Mouse (Mus musculus) heart, embryonic 10.5 days (tissue): Measurements from ENCODE around the gene Bard1. TPM values are rescaled to one million over a fixed set of nuclear protein-coding genes. Genes with fewer than 3 reads are reported as not detected.

Source experiments
- DNase-seq: peaks from one replicate; pipeline ENCODE4 v3.0.0-alpha.2; 2017; ENCODE audit warnings: low spot score
- H3K27ac ChIP-seq: fragments of 300-500 bp; sonication (generic); 2 replicates; pipeline ENCODE4 v1.5.1; 2016; ENCODE audit warnings: mild to moderate bottlenecking
- H3K27me3 ChIP-seq: fragments of 300-500 bp; sonication (generic); 2 replicates; pipeline ENCODE4 v1.6.1; 2016; ENCODE audit warnings: mild to moderate bottlenecking; ENCODE audit not compliant: poor library complexity, insufficient read depth, severe bottlenecking
- H3K36me3 ChIP-seq: fragments of 300-500 bp; sonication (generic); 2 replicates; pipeline ENCODE4 v1.6.1; 2016; ENCODE audit warnings: mild to moderate bottlenecking, moderate library complexity
- H3K4me1 ChIP-seq: fragments of 300-500 bp; sonication (generic); 2 replicates; pipeline ENCODE4 v1.6.1; 2016; ENCODE audit warnings: mild to moderate bottlenecking
- H3K4me3 ChIP-seq: fragments of 300-500 bp; sonication (generic); 2 replicates; pipeline ENCODE4 v1.5.1; 2016; ENCODE audit warnings: mild to moderate bottlenecking, moderate library complexity
- H3K9me3 ChIP-seq: fragments of 300-500 bp; sonication (generic); 2 replicates; pipeline ENCODE4 v1.6.1; 2016; ENCODE audit warnings: mild to moderate bottlenecking, moderate library complexity
- WGBS: fragments of 180-500 bp; shearing (Covaris S2); methylation state at CpG from one replicate; pipeline ENCODE4 v1.1.7; 2016; 5-methylcytosine and 5-hydroxymethylcytosine counted together
- polyA plus RNA-seq: library from polyadenylated mRNA; unstranded; fragments of >200 nt; fragmentation: Nextera tagmentation; extraction: Ambion mirVana; gene quantifications from 2 replicates; pipeline ENCODE4 v1.2.1, GENCODE M21; 2016

Bard1 gene
- polyA plus RNA-seq, 1 experiment from 2014 or later, result 1.8 TPM

GRCm38 (mm10) chr1:71035565-71035964 is 67.4 kb downstream of the Bard1 start:
- H3K9me3 ChIP-seq, result no peaks in the 10 kb centered on the region

GRCm38 (mm10) chr1:71022766-71023165 is 80.2 kb downstream of the Bard1 start:
- Histone ChIP-seq H3K27me3 (no peaks in the 10 kb centered on the region), H3K27ac (no peak overlapping the region), H3K9me3 (no peaks in the 10 kb centered on the region), H3K4me3 (no peak overlapping the region), H3K4me1 (no peaks in the 10 kb centered on the region), H3K36me3 (peaks cover 7% of the 10 kb centered on the region; the same call in 1 of the 2 replicates)
- 87% methylated on average over 5 of the region's 5 CpGs for WGBS
- DNase-seq, result no peak

More at GRCm38 (mm10) chr1:71035565-71035964, 67.4 kb downstream of the Bard1 start:
- DNase-seq, result no peak
- Histone ChIP-seq H3K36me3 (peaks cover 1% of the 10 kb centered on the region; the same call in 1 of the 2 replicates), H3K4me1 (no peaks in the 10 kb centered on the region), H3K27ac (no peak overlapping the region), H3K4me3 (no peak overlapping the region), H3K27me3 (no peaks in the 10 kb centered on the region)
- 58% methylated on average over 1 of the region's 1 CpGs for WGBS

GRCm38 (mm10) chr1:71014345-71014744 is 88.6 kb downstream of the Bard1 start:
- Histone ChIP-seq H3K4me1 (no peaks in the 10 kb centered on the region), H3K27ac (no peak overlapping the region), H3K27me3 (no peaks in the 10 kb centered on the region), H3K36me3 (no peaks in the 10 kb centered on the region), H3K9me3 (no peaks in the 10 kb centered on the region), H3K4me3 (no peak overlapping the region)
- DNase-seq, result no peak

GRCm38 (mm10) chr1:71005998-71006397 is 96.9 kb downstream of the Bard1 start:
- Histone ChIP-seq H3K27me3 (no peaks in the 10 kb centered on the region), H3K27ac (no peak overlapping the region), H3K4me3 (no peak overlapping the region), H3K9me3 (no peaks in the 10 kb centered on the region), H3K36me3 (no peaks in the 10 kb centered on the region), H3K4me1 (no peaks in the 10 kb centered on the region)
- WGBS, result 69% methylated on average over 6 of the region's 6 CpGs
- no peak for DNase-seq

GRCm38 (mm10) chr1:71004177-71004576 is 98.8 kb downstream of the Bard1 start:
- DNase-seq, result no peak
- Histone ChIP-seq H3K27me3 (no peaks in the 10 kb centered on the region), H3K4me1 (no peaks in the 10 kb centered on the region), H3K4me3 (no peak overlapping the region), H3K9me3 (no peaks in the 10 kb centered on the region), H3K27ac (no peak overlapping the region), H3K36me3 (no peaks in the 10 kb centered on the region)
- WGBS, result 48% methylated on average over 1 of the region's 1 CpGs

- 72% methylated on average over 1 of the region's 1 CpGs for WGBS
Observed at GRCm38 (mm10) chr1:71003741-71004140, 99.2 kb downstream of the Bard1 start.

GRCm38 (mm10) chr1:70997377-70997993 is 105.5 kb downstream of the Bard1 start:
- no peaks in the 10 kb centered on the region for H3K9me3 ChIP-seq
- H3K4me3 ChIP-seq, result no peak overlapping the region
- H3K36me3 ChIP-seq, result no peaks in the 10 kb centered on the region
- H3K27ac ChIP-seq, result no peak overlapping the region
- no peaks in the 10 kb centered on the region for H3K27me3 ChIP-seq
- no peak for DNase-seq
- 66% methylated on average over 10 of the region's 10 CpGs for WGBS
- no peaks in the 10 kb centered on the region for H3K4me1 ChIP-seq

More at GRCm38 (mm10) chr1:71003741-71004140, 99.2 kb downstream of the Bard1 start:
- Histone ChIP-seq H3K4me1 (no peaks in the 10 kb centered on the region), H3K9me3 (no peaks in the 10 kb centered on the region), H3K27me3 (no peaks in the 10 kb centered on the region), H3K27ac (no peak overlapping the region), H3K36me3 (no peaks in the 10 kb centered on the region), H3K4me3 (no peak overlapping the region)
- no peak for DNase-seq

- Histone ChIP-seq H3K27ac (no peak overlapping the region), H3K9me3 (no peaks in the 10 kb centered on the region), H3K27me3 (no peaks in the 10 kb centered on the region), H3K36me3 (no peaks in the 10 kb centered on the region), H3K4me3 (no peak overlapping the region), H3K4me1 (no peaks in the 10 kb centered on the region)
- 54% methylated on average over 3 of the region's 3 CpGs for WGBS
- no peak for DNase-seq
Observed at GRCm38 (mm10) chr1:70996766-70997165, 106.2 kb downstream of the Bard1 start.
